Mouse (Mus musculus) heart, postnatal 10 days (tissue): ENCODE measurements at regions not wholly inside any gene's neighbourhood (a gene's known extent, or its start where the extent isn't known, plus 50 kb on each side); places are given as distances from the start of the nearest gene placed in this dataset.
"Not testable (repeated sequence)": the region's sequence is repeated elsewhere in the genome, so short reads cannot be mapped to it uniquely, and the experiment has no call there.

ENCODE experiments used
- DNase-seq, 2 experiments: peaks; one replicate each; pipeline ENCODE4 v3.0.0; 2021
- intact Hi-C: fragments of 180-260 bp; cut with DNase I; formaldehyde crosslinking; loops from one replicate; pipeline ENCODE4 v1.15.1; 2025
- microRNA-seq, 2 experiments: library from miRNA; unstranded; fragments of <30 nt; microRNA quantifications; one replicate each; pipeline ENCODE4 v1.2.0; 2022

GRCm38 (mm10) chr13:61957197-61957596 is 172.5 kb upstream of the Zfp808 start:
- DNase-seq, intact Hi-C loops: not testable (repeated sequence)

DNA sequence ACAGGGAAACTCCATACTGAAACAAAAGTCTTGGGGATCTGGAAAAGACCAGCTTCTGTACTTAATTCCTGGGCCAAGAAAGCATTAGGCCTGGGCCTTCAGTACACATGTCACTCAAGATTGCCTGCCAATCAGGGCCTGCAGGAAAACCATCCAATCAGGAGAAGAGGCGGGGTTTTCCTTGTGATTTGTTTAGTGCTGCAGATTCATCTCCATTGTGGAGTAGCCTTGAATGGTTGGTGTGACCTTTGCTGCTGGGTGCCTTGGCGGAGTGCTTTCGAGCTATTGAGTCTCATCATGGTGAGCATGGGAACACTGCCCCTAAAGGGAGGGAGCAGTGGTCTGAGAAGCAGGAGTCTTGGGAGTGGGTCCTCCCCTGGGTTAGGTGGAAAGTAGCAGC is 150.8 kb upstream of the Zfp808 start:
- intact Hi-C loops, DNase-seq: not testable (repeated sequence)

DNA sequence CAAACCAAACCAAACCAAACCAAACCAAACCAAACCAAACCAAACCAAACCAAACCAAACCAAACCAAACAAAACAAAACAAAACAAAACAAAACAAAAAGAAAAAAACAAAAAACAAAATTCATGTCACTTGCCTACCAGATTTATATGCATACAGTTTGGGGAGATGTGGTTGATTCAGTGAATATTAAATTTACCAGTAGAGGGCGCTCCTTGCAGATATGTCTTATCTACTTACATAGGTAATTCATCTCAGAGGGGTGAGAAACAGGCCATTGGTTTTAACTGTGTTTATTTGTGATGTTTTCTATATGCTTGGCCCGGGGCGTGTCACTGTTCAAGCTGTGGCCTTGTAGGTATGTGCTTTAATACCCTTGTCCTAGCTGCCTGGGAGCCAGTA is 133.2 kb upstream of the Zfp808 start:
- intact Hi-C loops, result not testable (repeated sequence)

GRCm38 (mm10) chr13:61998803-61999202 is 130.9 kb upstream of the Zfp808 start:
- DNase-seq, result peak; percentile 26 to 41
- intact Hi-C loops, result not testable (repeated sequence)

More for the DNA sequence above, 133.2 kb upstream of the Zfp808 start:
- DNase-seq, result not testable (repeated sequence)

DNA sequence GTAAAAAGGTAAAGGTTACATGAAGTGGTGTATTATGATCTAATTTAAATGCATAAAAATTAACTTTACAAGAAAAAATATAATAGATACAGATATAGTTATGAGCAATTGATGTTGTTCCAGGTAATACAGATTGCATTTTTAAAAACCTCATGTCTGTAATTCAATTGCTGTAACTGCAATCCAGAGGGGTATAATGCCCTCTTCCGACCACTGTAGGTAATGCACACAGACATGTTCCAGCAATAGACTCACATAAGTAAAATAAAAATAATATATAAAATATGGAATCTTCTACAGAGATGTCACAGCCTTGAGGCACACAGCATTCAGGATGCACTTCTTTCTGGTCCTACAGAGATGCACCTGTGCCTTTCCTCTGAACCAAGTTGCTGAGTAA is 122.4 kb upstream of the Zfp808 start:
- intact Hi-C loops, result not testable (repeated sequence)
- DNase-seq, result peak; percentile 13 to 46

- intact Hi-C loops, result not testable (repeated sequence)
- peak; percentile 47 to 53 for DNase-seq
Measured at GRCm38 (mm10) chr13:62015424-62016167, 114.1 kb upstream of the Zfp808 start.

- intact Hi-C loops, DNase-seq: not testable (repeated sequence)
Measured at GRCm38 (mm10) chr13:62016168-62016502, 113.6 kb upstream of the Zfp808 start.

DNA sequence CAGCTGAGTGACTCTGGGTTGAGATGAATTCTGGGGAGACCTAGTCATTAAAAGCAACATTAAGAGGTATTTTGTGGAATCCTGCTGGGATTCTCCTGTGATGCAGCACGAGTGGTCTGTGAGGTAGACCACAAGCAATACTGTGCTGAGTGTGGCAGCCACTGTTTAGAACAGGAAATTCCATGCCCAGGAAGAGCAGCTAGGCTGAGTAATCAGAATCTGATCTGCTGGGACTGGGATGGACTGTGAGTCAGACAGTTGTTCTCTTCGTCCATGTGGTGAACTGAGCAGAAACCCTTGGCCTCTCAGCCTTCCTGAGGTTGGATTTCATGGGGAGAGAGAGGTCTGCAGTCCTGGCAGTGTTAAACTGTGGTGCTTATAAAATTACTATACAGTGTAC is 92.0 kb upstream of the Zfp808 start:
- intact Hi-C loops, result not testable (repeated sequence)

GRCm38 (mm10) chr13:62077951-62078671 is 51.6 kb upstream of the Zfp808 start:
- DNase-seq, intact Hi-C loops: not testable (repeated sequence)

More for the DNA sequence above, 92.0 kb upstream of the Zfp808 start:
- DNase-seq, result not testable (repeated sequence)

GRCm38 (mm10) chr13:62078893-62079292 is 50.8 kb upstream of the Zfp808 start:
- DNase-seq, intact Hi-C loops: not testable (repeated sequence)

Small RNAs in the stretch of these regions (microRNA-seq; reads per million reads assigned to microRNA genes)
- gene Gm25649, result 0 reads per million in 2 experiments
